Mouse (Mus musculus): ENCODE results near the gene Capn7.

Gene Capn7

GRCm38 (mm10) chr14:31367951-31368350 is 31.5 kb downstream of the Capn7 start:
- DNase-seq, result no peak

DNA sequence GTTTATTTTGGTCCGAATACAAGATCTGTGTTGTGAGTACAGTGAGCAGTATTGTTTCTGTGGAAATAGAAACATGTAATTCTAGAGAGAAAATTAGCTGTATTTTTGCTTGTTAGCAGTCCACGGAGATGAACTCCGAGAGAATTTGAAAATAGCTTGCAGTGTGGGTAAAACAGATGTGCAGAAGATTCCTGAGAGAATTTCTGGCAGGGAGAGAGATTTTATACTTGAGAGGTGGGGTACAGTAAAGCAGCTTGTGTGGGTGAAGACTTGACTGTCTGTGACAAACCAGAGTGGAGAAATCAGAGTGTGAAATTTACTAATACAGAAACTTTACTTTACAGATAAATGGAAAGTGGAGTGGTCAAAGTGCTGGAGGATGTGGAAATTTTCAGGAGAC is 32.9 kb downstream of the Capn7 start:
- no peak for DNase-seq

- no peak for DNase-seq
Observed at GRCm38 (mm10) chr14:31374390-31374789, 38.0 kb downstream of the Capn7 start.

DNA sequence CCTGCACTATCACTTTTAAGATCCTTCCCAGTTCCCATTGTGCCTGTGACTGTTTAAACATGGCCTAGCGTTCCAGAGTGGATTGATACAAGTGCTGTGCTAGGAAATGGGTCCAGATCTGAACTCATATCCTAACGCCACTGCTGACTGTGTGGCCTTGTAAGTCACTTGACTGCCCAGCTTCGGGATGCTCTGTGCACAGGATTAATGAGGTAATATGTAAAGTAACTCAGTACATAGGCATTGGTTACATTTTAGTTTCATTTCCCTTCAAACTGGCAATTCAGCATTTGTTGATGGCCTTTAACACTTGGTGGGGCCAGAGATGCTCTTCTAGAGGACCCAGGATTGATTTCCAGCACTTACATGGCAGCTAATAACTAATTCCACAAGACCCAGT is 39.9 kb downstream of the Capn7 start:
- DNase-seq, result no peak

- no peak for DNase-seq
Observed at GRCm38 (mm10) chr14:31382276-31382675, 45.8 kb downstream of the Capn7 start.

- DNase-seq, result peak; percentile 58
Observed at GRCm38 (mm10) chr14:31383470-31384050, 47.1 kb downstream of the Capn7 start.

DNA sequence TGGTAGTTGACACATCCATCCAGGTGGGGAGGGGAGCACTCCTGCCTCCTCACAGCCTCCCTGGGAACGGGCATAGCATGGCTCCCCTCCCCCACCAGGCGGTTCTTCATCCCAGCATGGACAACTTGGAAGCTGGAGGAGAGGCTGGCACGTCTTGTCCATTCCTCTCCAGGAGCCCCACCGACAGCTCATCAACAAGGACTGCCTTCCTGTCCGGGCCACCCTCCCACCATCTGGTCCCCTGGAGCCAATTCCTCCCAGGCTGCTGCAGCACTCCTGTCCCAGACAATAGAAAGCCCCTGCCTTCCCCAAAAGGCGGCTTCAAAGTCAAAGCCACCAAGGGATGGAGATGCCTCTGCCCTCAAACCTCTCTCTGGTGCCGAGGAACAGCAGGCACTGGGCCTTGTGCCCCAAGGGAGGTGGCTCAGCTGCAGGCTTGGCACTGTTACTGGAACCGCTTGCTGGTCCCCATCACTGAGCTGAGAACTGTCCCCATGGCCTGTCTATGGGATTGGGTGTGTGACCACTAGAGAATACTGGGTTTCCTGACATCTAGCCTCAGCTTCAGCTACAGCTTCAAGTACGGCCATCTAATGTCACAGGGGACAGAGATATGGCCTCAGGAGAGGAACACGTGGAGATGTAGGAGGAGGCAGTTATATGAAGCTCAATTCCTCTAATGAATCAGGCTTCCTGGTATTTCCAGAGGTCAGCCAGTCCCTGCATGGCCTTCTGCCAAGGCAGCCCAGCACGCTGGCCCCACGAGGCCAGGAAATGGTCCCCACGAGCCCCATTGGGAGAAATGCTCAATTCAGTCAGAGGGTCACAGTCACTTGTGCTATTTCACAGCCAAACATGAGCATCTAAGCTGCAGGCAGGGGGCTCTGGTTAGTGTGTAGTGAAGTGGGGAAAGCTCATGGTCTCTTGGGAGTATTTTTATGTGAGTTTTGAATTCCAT is 48.2 kb downstream of the Capn7 start:
- DNase-seq, result peak; percentile 74

DNA sequence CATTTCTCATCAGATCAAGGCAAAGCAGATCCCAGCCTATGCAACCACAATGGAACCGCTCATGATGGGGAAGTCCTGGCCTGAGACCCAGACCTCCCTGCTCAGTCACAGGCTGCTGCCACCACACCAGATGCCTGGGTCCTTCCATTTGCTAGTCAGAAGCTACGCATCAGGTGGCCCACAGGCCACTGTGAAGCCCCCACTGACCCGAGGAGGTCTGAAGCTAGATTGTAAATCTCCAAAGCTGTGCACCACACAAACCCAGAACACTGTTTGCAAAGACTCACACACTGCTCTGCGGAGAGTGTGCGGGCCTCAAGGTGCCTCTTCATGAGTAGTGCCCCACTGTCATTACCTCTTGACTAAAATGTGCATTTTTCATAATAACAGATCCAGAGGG is 49.0 kb downstream of the Capn7 start:
- no peak for DNase-seq

DNA sequence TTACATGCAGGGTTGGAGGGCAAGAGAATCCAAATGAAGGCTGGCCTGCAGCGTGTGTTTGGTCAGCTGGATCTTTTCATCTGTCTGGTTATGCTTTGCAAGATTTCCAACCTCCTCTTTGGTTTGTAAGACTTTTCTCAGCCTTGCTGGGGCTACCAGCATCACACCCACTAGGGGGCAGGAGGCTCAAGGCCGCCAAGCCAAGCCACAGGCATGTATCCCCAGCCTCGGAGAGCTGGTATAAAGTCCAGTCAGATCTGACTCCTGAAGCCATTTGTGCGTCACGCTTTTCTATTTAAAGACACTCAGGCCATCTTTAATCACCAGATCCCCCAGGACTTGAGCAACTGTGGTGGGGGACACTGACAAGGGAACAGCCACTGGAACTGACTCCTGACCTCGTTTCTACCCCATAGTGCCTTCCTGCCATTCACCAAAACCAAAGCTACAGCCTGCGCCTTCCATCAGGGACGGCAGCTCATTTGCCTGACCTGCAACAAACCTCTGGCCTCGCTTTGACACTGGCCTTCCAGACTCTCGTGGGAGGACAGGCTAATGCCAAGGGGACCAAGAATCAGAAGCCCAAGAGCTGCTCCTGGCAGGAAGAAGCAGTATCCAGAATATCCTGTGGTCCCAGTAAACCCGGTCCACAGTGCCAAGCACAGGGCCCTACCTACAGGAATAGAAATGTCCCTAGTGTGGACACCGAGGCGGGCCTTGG is 49.7 kb downstream of the Capn7 start:
- peak; percentile 79 for DNase-seq

- no peak for DNase-seq
Observed at GRCm38 (mm10) chr14:31387301-31387981, 51.0 kb downstream of the Capn7 start.

GRCm38 (mm10) chr14:31388086-31388872 is 51.8 kb downstream of the Capn7 start:
- no peak for DNase-seq

DNA sequence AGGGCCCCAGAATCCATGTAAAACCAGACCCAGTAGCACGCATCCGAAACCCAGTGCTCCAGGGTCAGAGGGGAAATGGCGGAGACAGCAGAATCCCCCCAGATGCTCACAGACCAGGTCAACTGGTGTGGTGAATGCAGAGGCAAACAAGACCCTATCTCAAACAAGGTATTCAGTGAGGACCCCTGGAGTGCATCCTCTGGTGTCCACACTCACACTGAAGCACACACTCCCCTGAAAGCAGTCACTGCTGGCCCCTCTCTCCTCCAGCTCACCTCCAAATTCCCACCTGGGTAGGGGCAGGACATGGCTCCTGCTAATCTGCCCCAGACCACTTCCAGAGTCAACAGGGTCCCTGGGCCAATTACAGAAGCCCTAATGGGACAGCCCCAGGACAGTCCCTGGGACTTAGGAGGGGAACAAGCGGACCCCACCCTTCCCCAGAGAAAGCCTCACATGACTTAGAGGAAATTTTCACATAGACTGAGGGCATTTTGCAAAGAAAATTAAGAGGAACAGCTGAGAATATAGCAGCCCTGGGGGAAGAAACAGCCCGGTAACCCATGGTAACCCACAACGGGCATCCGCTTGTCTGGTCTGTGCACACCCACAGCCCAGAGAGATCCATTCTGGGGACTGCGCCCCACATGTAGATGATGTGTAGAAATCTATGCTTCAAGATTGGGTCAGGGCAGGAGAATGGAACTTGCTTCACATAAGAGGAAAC is 53.1 kb downstream of the Capn7 start:
- no peak for DNase-seq

GRCm38 (mm10) chr14:31392300-31392699 is 55.9 kb downstream of the Capn7 start:
- DNase-seq, result no peak

- DNase-seq, result no peak
Observed at GRCm38 (mm10) chr14:31392873-31393545, 56.6 kb downstream of the Capn7 start.

- DNase-seq, result no peak
Observed at GRCm38 (mm10) chr14:31393546-31393890, 57.1 kb downstream of the Capn7 start.

DNA sequence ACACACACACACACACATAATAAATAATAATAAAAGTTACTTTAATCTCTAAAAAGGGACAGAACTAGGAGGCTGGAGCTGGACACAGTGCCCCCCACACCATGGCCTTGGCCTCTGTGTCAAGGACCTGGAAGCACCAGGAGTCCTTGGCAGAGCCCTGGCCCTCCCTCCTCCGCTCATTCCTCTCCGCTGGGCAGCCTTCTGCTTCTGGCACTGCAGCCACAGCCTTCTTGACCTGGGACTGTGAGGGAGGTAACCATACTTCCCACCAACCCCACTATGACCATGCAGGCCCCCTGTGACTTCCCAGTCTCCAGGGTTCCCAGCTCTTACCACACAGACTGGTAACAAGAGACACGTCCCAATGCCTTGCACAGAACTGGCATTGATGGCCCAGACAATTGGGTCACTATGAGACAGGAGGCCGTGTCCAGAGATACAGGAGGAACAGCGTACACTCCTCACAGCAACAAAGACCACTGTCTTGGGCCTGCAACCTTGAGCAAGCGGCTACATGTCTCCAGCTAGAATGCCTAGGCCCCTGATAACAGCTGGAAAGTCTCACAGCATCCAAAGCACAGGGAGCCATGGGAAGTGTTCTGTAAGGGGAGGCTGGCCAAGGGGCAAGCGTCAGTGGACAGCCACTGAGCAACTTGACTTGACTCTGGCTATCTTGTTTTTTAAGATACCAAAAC is 57.6 kb downstream of the Capn7 start:
- peak; percentile 61 for DNase-seq

DNA sequence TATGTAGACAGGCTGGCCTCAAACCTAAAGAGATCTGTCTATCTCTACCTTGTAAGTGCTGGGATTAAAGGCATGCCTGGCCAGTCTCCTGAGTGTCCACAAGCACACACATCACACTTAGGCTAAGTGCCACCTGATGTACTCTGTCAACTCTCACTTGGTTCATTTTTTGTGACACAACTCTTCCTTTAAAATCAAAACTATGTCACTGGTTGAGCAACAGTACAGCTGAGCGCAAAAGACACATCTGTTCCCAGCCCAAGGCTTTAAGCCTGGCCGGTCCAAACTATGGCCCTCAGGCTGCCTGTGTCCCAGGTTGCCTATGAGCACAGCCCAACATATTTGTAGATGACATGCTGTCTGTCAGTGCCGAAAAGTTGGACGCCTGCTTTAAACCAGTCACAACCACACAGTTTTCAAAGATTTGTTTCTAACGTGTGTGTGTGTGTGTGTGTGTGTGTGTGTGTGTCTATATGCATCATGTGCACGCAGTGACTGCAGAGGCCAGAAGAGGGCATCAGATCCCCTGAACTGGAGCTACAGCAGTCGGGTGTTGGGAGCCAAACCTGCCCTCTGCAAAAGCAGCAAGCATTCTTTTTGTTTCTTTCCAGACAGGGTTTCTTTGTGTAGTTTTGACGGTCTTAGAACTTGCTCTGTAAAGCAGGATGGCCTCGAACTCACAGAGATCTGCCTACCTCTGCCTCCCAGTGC is 58.5 kb downstream of the Capn7 start:
- peak; percentile 16 for DNase-seq

- DNase-seq, result peak; percentile 12
Observed at GRCm38 (mm10) chr14:31395629-31396199, 59.3 kb downstream of the Capn7 start.

GRCm38 (mm10) chr14:31396428-31396827 is 60.0 kb downstream of the Capn7 start:
- no peak for DNase-seq

All from cerebellum, adult 11 months (tissue).